Mouse (Mus musculus) cerebellum, adult 2 months (tissue): ENCODE data around the gene Fbxo11. TPM values are rescaled to one million over a fixed set of nuclear protein-coding genes. Genes with fewer than 3 reads are reported as not detected.
"Not testable (repeated sequence)": the region's sequence is repeated elsewhere in the genome, so short reads cannot be mapped to it uniquely, and the experiment has no call there.

Source experiments
- DNase-seq, 2 experiments: peaks; one replicate each; pipeline ENCODE4 v3.0.0; 2021
- H3K27ac ChIP-seq: fragments of 200-500 bp; 2 replicates; pipeline ENCODE4 v1.5.1; 2012; ENCODE audit warnings: low read length, control low read depth, inconsistent platforms; ENCODE audit not compliant: insufficient read depth
- H3K27me3 ChIP-seq: fragments of 200-500 bp; 2 replicates; pipeline ENCODE4 v1.6.1; 2012; ENCODE audit warnings: inconsistent platforms, mild to moderate bottlenecking, low read length, moderate library complexity; ENCODE audit not compliant: control insufficient read depth, insufficient read depth
- H3K4me1 ChIP-seq: fragments of 200-500 bp; 2 replicates; pipeline ENCODE4 v1.6.1; 2011; ENCODE audit warnings: low read length; ENCODE audit not compliant: control insufficient read depth, insufficient read depth
- H3K4me3 ChIP-seq: fragments of 200-500 bp; replicated peaks from 2 replicates; pipeline ENCODE3; 2011; ENCODE audit warnings: mild to moderate bottlenecking, low read depth, low read length, control low read depth; ENCODE audit not compliant: insufficient read depth
- CTCF ChIP-seq: fragments of 200-500 bp; IDR thresholded peaks from 2 replicates; pipeline ENCODE4 v1.5.1; 2011; ENCODE audit warnings: low read depth, mild to moderate bottlenecking, control low read depth, low read length, moderate library complexity, borderline replicate concordance; ENCODE audit not compliant: insufficient read depth
- POLR2A ChIP-seq: fragments of 200-500 bp; IDR thresholded peaks from 2 replicates; pipeline ENCODE4 v1.6.1; 2011; ENCODE audit warnings: low read length, control low read depth, borderline replicate concordance; ENCODE audit not compliant: insufficient read depth
- WGBS: fragments of 180-500 bp; shearing (Covaris S2); methylation state at CpG from one replicate; pipeline ENCODE4 v1.1.7; 2018; 5-methylcytosine and 5-hydroxymethylcytosine counted together
- polyA plus RNA-seq: library from polyadenylated mRNA; depleted of rRNA; stranded (reverse); fragments of >200 nt; gene quantifications from 2 replicates; pipeline ENCODE4 v1.2.3, GENCODE M21; 2012

The Fbxo11 gene
- polyA plus RNA-seq, 1 experiment = 73.1 TPM

- H3K4me1 ChIP-seq = no peaks in the 10 kb centered on the region; the same call in 1 of the 2 replicates
- TF ChIP-seq CTCF (no peak), POLR2A (no peak)
- no peak overlapping the region for H3K27ac ChIP-seq
- no peak for DNase-seq
- no peaks in the 10 kb centered on the region for H3K27me3 ChIP-seq
- H3K4me3 ChIP-seq = no peak overlapping the region
- 92% methylated on average over 20 of the region's 20 CpGs for WGBS
Measured at GRCm38 (mm10) chr17:87984440-87985214, 80.5 kb downstream of the Fbxo11 start.

DNA sequence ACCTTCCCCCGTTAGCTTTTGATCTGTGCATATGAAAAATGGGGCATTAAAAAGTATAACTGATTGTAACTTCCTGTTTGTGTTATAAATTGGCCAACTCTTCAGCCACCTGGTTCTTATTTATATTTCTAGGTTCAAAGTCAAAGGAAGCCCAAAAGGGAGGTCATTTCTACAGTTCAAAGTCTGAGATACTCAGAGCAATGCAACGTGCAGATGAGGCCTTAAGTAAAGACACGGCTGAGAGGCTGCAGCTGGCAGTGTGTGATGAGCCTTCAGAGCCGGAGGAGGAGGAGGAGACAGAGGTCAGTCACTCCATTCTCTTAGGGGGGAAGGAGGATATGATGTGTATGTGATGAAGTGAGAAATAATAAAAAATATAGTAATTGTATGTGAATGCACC, 81.8 kb downstream of the Fbxo11 start:
- no peak for DNase-seq
- WGBS = 68% methylated on average over 4 of the region's 4 CpGs
- no peak for TF ChIP-seq CTCF
- no peak for TF ChIP-seq POLR2A
- H3K4me3 ChIP-seq = no peak overlapping the region
- no peak overlapping the region for H3K27ac ChIP-seq
- no peaks in the 10 kb centered on the region; the same call in 1 of the 2 replicates for H3K4me1 ChIP-seq
- H3K27me3 ChIP-seq = no peaks in the 10 kb centered on the region

- WGBS = 86% methylated on average over 3 of the region's 3 CpGs
- H3K27ac ChIP-seq = no peak overlapping the region
- no peak for DNase-seq
- peak; percentile 17; the same call in 1 of the 2 replicates for TF ChIP-seq CTCF
- TF ChIP-seq POLR2A = no peak
- no peaks in the 10 kb centered on the region for H3K27me3 ChIP-seq
- no peaks in the 10 kb centered on the region for H3K4me1 ChIP-seq
- H3K4me3 ChIP-seq = no peak overlapping the region
Measured at GRCm38 (mm10) chr17:87982112-87982511, 83.0 kb downstream of the Fbxo11 start.

DNA sequence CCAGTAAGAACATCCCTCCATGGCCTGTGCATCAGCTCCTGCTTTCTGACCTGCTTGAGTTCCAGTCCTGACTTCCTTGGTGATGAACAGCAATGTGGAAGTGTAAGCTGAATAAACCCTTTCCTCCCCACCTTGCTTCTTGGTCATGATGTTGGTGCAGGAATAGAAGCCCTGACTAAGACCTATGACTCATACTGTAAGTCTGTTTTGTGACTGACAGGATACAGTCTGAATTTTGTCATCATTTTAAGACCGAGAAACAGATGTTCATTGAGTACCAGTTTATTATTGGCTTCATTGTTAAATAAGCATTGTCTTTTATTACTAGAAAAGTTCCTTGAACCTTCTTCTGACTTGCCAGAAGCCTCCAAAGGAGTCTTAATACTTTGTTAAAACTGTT, 85.4 kb downstream of the Fbxo11 start:
- not testable (repeated sequence) for H3K27ac ChIP-seq, DNase-seq, H3K4me3 ChIP-seq, H3K4me1 ChIP-seq, H3K27me3 ChIP-seq
- WGBS = 77% methylated on average over 1 of the region's 1 CpGs

DNA sequence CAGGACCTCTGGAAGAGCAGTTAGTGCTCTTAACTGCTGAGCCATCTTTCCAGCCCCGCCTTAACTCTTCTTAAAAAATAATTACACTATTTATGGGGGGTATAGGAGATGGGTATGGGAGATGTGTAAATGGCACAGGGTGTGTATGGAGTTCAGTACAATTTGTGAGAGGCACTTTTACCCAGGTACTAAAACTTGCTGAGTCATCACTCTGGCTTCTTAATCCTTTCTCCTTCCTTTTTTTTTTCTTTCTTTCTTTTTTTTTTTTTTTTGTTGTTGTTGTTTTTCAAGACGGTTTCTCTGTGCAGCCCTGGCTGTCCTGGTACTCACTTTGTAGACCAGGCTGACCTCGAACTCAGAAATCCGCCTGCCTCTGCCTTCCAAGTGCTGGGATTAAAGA, 88.2 kb downstream of the Fbxo11 start:
- H3K4me3 ChIP-seq, DNase-seq, H3K27me3 ChIP-seq, H3K4me1 ChIP-seq, H3K27ac ChIP-seq: not testable (repeated sequence)
- 95% methylated on average over 4 of the region's 4 CpGs for WGBS

DNA sequence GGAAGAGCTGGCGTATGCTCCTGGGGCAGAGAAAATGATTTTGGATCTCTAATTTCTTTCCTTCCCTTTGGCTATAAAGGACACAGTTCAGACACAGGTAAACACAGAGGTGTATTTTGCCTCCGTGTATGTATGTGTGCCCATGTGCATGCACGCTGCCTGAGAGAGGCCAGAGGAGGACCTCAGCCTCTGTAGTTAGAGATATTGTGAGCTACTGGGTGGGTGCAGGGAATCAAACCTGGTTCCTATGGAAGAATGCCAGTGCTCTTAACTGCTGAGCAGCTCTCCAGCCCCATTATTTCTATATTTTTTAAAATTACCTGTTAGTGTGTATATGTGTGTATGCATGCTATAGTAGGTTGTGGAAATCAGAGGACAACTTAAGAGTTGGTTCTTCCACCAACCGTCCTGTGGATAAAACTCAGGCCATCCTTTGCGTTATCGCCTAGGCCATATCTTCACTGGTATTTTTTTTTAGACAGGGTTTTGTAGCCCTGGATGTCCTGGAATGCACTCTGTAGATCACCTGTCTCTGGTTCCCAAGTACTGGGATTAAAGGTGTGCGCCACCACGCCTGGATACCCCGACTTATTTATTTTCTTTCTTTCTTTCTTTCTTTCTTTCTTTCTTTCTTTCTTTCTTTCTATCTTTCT, 88.8 kb downstream of the Fbxo11 start:
- Histone ChIP-seq H3K4me3 (peak overlapping the region; percentile 33), H3K4me1 (no peaks in the 10 kb centered on the region; the same call in 1 of the 2 replicates), H3K27ac (no peak overlapping the region), H3K27me3 (no peaks in the 10 kb centered on the region)
- DNase-seq = no peak
- TF ChIP-seq CTCF = no peak
- no peak for TF ChIP-seq POLR2A
- 68% methylated on average over 9 of the region's 9 CpGs for WGBS

DNA sequence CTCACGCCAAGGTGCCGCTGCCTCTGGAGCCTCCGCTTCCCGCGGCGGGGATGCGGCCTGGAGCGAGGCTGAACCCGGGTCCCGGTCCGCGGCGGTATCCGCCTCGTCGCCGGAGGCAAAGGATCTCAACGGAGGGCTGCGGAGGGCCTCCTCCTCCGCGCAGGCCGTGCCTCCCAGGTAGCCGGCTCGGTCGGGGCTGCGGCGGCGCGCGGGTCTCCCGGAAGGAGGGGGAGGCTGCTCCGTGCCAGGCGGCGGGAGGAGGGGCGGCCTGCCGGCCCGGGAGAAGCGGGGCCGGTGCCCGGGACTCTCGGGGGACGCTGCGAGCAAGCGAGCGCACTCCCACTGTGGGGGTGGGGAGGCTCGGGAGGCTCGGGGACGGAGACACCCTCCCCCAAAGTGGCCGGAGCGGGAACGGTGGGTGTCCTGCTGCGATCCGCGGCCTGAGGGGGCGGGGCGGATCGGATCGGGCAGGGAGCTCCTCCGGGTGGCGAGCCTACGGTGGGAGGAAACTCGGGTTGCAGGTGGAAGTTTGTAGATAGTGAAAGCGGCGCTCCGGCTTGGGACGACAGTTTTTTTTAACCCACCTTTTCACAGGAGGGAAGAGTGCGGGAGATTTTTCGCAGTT, 89.8 kb downstream of the Fbxo11 start:
- peak overlapping the region; percentile 30; the same call in 1 of the 2 replicates for H3K27ac ChIP-seq
- TF ChIP-seq POLR2A = no peak
- TF ChIP-seq CTCF = no peak
- H3K4me1 ChIP-seq = no peaks in the 10 kb centered on the region; the same call in 1 of the 2 replicates
- no peak for DNase-seq
- H3K4me3 ChIP-seq = peak overlapping the region; percentile 78
- whole genome bisulfite sequencing = 1% methylated on average over 62 of the region's 68 CpGs
- no peaks in the 10 kb centered on the region for H3K27me3 ChIP-seq
